12 mouse cellular contexts compared by ENCODE assay signal in the genomic region with DNA sequence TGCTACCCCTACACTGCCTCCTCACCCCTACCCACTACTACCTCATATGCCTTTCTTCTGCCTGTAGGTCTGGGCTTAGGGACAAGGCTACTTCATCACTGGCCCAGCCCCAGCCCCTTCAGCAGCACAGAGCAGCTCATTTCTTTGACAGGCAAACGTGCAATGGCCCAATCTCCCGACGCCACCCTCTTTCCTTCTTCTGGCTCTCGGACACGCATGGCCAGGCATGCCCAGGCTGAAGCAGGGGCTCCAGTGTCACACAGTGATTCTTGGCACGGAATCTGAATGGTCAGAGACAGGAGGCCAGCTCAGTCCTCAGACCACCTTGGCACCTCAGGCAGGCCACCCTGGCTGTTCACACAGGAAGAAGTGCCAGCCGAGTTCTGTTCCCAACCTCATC. TPM values are rescaled to one million over a fixed set of nuclear protein-coding genes. Genes with fewer than 3 reads are reported as not detected.
DNase-seq lines count a peak whose midpoint lies in the region; ATAC-seq and TF ChIP-seq lines count a peak whose summit lies in the region.
"Had no signal": no experiment of that assay in that cellular context is flagged by ENCODE, and none has a peak within 500 bp of the region (broad histone marks: within the 10 kb centered on the region; RNA-seq: fewer than 3 reads in every experiment).

No protein-coding gene starts in this region.

- no peak for DNase-seq in forebrain, postnatal 0 days
- DNase-seq in forebrain, embryonic 14.5 days (ENCODE audit: low spot score), result no peak
- peak; percentile 44 for DNase-seq in kidney, adult 18-20 months
- no peak for DNase-seq in kidney, adult 11 months
- DNase-seq in neural tube, embryonic 10.5 days (ENCODE audit: extremely low spot score, low spot score), result no peak
- DNase-seq in c-Kit-positive CD71-positive TER-119-positive erythroid progenitor cells, embryonic 14.5 days (ENCODE audit: low spot score), result no peak
- DNase-seq: adrenal gland, adult 2 months; cerebellum, adult 18-20 months; liver, embryonic 13.5 days had no signal

- no peak overlapping the region for H3K4me3 ChIP-seq in forebrain, postnatal 0 days (ENCODE audit: low read depth, low read length)
- H3K4me3 ChIP-seq in forebrain, embryonic 14.5 days (ENCODE audit: low read depth, low read length), result no peak overlapping the region
- no peak overlapping the region for H3K4me3 ChIP-seq in neural tube, embryonic 12.5 days
- H3K4me3 ChIP-seq in stomach, embryonic 15.5 days (replicated peaks), result no peak overlapping the region
- H3K4me3 ChIP-seq: liver, embryonic 13.5 days had no signal

- 41% methylated on average over 7 of the region's 7 CpGs for WGBS in forebrain, postnatal 0 days
- 49% methylated on average over 7 of the region's 7 CpGs for WGBS in forebrain, embryonic 14.5 days
- WGBS in neural tube, embryonic 12.5 days, result 48% methylated on average over 7 of the region's 7 CpGs
- WGBS in stomach, embryonic 15.5 days, result 48% methylated on average over 7 of the region's 7 CpGs

- no peaks in the 10 kb centered on the region for H3K9me3 ChIP-seq in forebrain, postnatal 0 days (ENCODE audit: low read length)
- H3K9me3 ChIP-seq in forebrain, embryonic 14.5 days (replicated peaks; ENCODE audit: control insufficient read depth, low read length), result no peaks in the 10 kb centered on the region
- no peaks in the 10 kb centered on the region for H3K9me3 ChIP-seq in neural tube, embryonic 12.5 days
- no peaks in the 10 kb centered on the region for H3K9me3 ChIP-seq in stomach, embryonic 15.5 days
- H3K9me3 ChIP-seq: liver, embryonic 13.5 days had no signal

- no peak for TF ChIP-seq CTCF in forebrain, postnatal 0 days (IDR thresholded peaks at IDR 0.05; ENCODE audit: low read depth)

- H3K9ac ChIP-seq in forebrain, postnatal 0 days, result peak overlapping the region; percentile 14; the same call in 1 of the 2 replicates
- H3K9ac ChIP-seq in forebrain, embryonic 14.5 days (ENCODE audit: low read length), result no peak overlapping the region
- H3K9ac ChIP-seq in neural tube, embryonic 12.5 days, result peak overlapping the region; percentile 35; the same call in 1 of the 2 replicates
- H3K9ac ChIP-seq in stomach, embryonic 15.5 days, result no peak overlapping the region
- H3K9ac ChIP-seq: liver, embryonic 13.5 days had no signal

- no peak overlapping the region for H3K27ac ChIP-seq in forebrain, postnatal 0 days (ENCODE audit: low read depth, low read length)
- no peak overlapping the region for H3K27ac ChIP-seq in forebrain, embryonic 14.5 days (ENCODE audit: low read depth, low read length)
- no peak overlapping the region for H3K27ac ChIP-seq in neural tube, embryonic 12.5 days
- peak overlapping the region; percentile 57 for H3K27ac ChIP-seq in stomach, embryonic 15.5 days
- H3K27ac ChIP-seq: liver, embryonic 13.5 days had no signal

- H3K36me3 ChIP-seq in forebrain, postnatal 0 days (ENCODE audit: insufficient read depth), result no peaks in the 10 kb centered on the region
- H3K36me3 ChIP-seq in forebrain, embryonic 14.5 days (ENCODE audit: control insufficient read depth, insufficient read depth, low read length), result no peaks in the 10 kb centered on the region
- no peaks in the 10 kb centered on the region for H3K36me3 ChIP-seq in neural tube, embryonic 12.5 days
- H3K36me3 ChIP-seq in stomach, embryonic 15.5 days, result no peaks in the 10 kb centered on the region
- H3K36me3 ChIP-seq: liver, embryonic 13.5 days had no signal

- ATAC-seq in forebrain, postnatal 0 days, result peak; percentile 19
- no peak for ATAC-seq in forebrain, embryonic 14.5 days
- ATAC-seq in neural tube, embryonic 12.5 days (ENCODE audit: low FRiP score, low read depth), result no peak
- no peak for ATAC-seq in stomach, embryonic 15.5 days (ENCODE audit: insufficient read depth, low FRiP score, low read depth)

- peaks cover 27% of the 10 kb centered on the region; the same call in 1 of the 2 replicates for H3K4me1 ChIP-seq in forebrain, postnatal 0 days (ENCODE audit: insufficient read depth)
- H3K4me1 ChIP-seq in forebrain, embryonic 14.5 days (ENCODE audit: control insufficient read depth, insufficient read depth, low read length), result peaks cover 54% of the 10 kb centered on the region
- H3K4me1 ChIP-seq in neural tube, embryonic 12.5 days, result peaks cover 98% of the 10 kb centered on the region
- peaks cover 92% of the 10 kb centered on the region for H3K4me1 ChIP-seq in stomach, embryonic 15.5 days
- H3K4me1 ChIP-seq: liver, embryonic 13.5 days had no signal

- H3K27me3 ChIP-seq in forebrain, postnatal 0 days (ENCODE audit: insufficient read depth, low read length), result no peaks in the 10 kb centered on the region
- H3K27me3 ChIP-seq in forebrain, embryonic 14.5 days (replicated peaks; ENCODE audit: control insufficient read depth, insufficient read depth, low read length), result no peaks in the 10 kb centered on the region
- no peaks in the 10 kb centered on the region; the same call in 1 of the 2 replicates for H3K27me3 ChIP-seq in neural tube, embryonic 12.5 days (replicated peaks)
- H3K27me3 ChIP-seq in stomach, embryonic 15.5 days (replicated peaks), result no peaks in the 10 kb centered on the region
- H3K27me3 ChIP-seq: liver, embryonic 13.5 days had no signal

- no peak overlapping the region for H3K4me2 ChIP-seq in forebrain, postnatal 0 days (ENCODE audit: low read depth)
- H3K4me2 ChIP-seq in forebrain, embryonic 14.5 days (ENCODE audit: low read length), result no peak overlapping the region
- peak overlapping the region; percentile 7; the same call in 1 of the 2 replicates for H3K4me2 ChIP-seq in neural tube, embryonic 12.5 days (replicated peaks)
- no peak overlapping the region for H3K4me2 ChIP-seq in stomach, embryonic 15.5 days
- H3K4me2 ChIP-seq: liver, embryonic 13.5 days had no signal

RNA-seq across cellular contexts. Expression of gene Pmepa1, which starts 25.2 kb away (rescaled TPM):
- total RNA-seq in forebrain, postnatal 0 days (2014; rRNA removed), result 6.9 and 8.5 TPM in 2 replicates
- polyA plus RNA-seq in forebrain, postnatal 0 days (2015; fragmentation: Nextera tagmentation; extraction: Ambion mirVana), result 2.5 and 3.1 TPM in 2 replicates
- polyA plus RNA-seq in forebrain, embryonic 14.5 days (2014; fragmentation: Nextera tagmentation; extraction: Ambion mirVana), result 6.9 and 8.8 TPM in 2 replicates
- polyA plus RNA-seq in neural tube, embryonic 12.5 days (2016; fragmentation: Nextera tagmentation; extraction: Ambion mirVana), result 6.6 and 7.4 TPM in 2 replicates
- polyA plus RNA-seq in stomach, embryonic 15.5 days (2015; fragmentation: Nextera tagmentation; extraction: Ambion mirVana), result 7.3 and 7.5 TPM in 2 replicates

RNA-seq across cellular contexts. Expression of gene Zbp1, which starts 32.4 kb away (rescaled TPM):
- 0.52 TPM in 1 of 2 replicates, not detected in the other for total RNA-seq in forebrain, postnatal 0 days (2014; rRNA removed)
- 0.44 and 0.45 TPM in 2 replicates for polyA plus RNA-seq in forebrain, postnatal 0 days (2015; fragmentation: Nextera tagmentation; extraction: Ambion mirVana)
- polyA plus RNA-seq in forebrain, embryonic 14.5 days (2014; fragmentation: Nextera tagmentation; extraction: Ambion mirVana), result not detected in 2 replicates
- polyA plus RNA-seq in neural tube, embryonic 12.5 days (2016; fragmentation: Nextera tagmentation; extraction: Ambion mirVana), result 0.28 and 0.32 TPM in 2 replicates
- 0.93 and 1.3 TPM in 2 replicates for polyA plus RNA-seq in stomach, embryonic 15.5 days (2015; fragmentation: Nextera tagmentation; extraction: Ambion mirVana)
- total RNA-seq: layer of hippocampus, postnatal 25 days had no signal

Comparison
In these comparisons a context has a peak if more than half of its experiments do, and no peak if none do; other contexts are left out.
1. H3K9ac ChIP-seq: peak in forebrain, postnatal 0 days (single experiment) and neural tube, embryonic 12.5 days (single experiment); none in forebrain, embryonic 14.5 days (single experiment) and stomach, embryonic 15.5 days (single experiment).